Comparison of ENCODE assay signal across 8 mouse cellular contexts in the genomic region with DNA sequence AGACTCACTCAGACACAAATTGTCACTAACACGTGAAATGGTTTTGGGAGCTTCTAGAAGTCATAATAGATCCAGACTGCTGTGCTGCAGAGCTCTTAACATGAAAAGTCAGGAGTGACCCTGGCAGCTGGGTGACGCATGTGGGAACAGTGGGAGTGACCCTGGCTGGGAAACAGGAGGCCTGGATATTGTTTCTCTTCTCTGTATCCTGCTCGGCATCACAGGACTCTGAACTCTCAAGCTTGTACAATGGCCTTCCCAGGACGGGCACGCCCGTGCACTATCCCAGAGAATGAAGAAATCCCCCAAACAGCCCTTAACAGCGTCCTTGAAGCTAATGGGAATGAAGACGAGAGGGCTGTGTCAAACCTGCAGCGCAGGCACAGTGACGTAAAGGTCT. TPM values are rescaled to one million over a fixed set of nuclear protein-coding genes. Genes with fewer than 3 reads are reported as not detected.
A peak's percentile ranks its signal among the peaks of the same experiment; 100 is the strongest.
DNase-seq lines count a peak whose midpoint lies in the region; ATAC-seq and TF ChIP-seq lines count a peak whose summit lies in the region.

No protein-coding gene starts in this region.

- peaks cover 6% of the 10 kb centered on the region; the same call in 1 of the 2 replicates for H3K36me3 ChIP-seq in hindbrain, embryonic 10.5 days
- peaks cover 4% of the 10 kb centered on the region; the same call in 1 of the 2 replicates for H3K36me3 ChIP-seq in hindbrain, embryonic 13.5 days
- H3K36me3 ChIP-seq in myocyte (ENCODE audit: control insufficient read depth, insufficient read depth), result peaks cover 7% of the 10 kb centered on the region
- no peaks in the 10 kb centered on the region for H3K36me3 ChIP-seq in forebrain, embryonic 11.5 days (ENCODE audit: control insufficient read depth, insufficient read depth, low read length)

- H3K79me2 ChIP-seq in myocyte (ENCODE audit: control insufficient read depth, insufficient read depth), result peaks cover 96% of the 10 kb centered on the region

- H3ac ChIP-seq in myocyte (ENCODE audit: control insufficient read depth, insufficient read length), result no peak overlapping the region

- no peak for TF ChIP-seq POLR2A in myocyte (IDR thresholded peaks at IDR 0.05; ENCODE audit: insufficient read length, low read depth)

- H3K9ac ChIP-seq in hindbrain, embryonic 13.5 days, result no peak overlapping the region
- H3K9ac ChIP-seq in forebrain, embryonic 11.5 days (ENCODE audit: low read length), result no peak overlapping the region

- no peak for DNase-seq in hindbrain, embryonic 10.5 days (ENCODE audit: low spot score)
- DNase-seq in gastrocnemius, postnatal 25 days, result peak; percentile 59
- peak; percentile 65 for DNase-seq in kidney, postnatal 10 days
- DNase-seq in forebrain, embryonic 11.5 days (ENCODE audit: low spot score), result no peak

- no peaks in the 10 kb centered on the region for H3K27me3 ChIP-seq in hindbrain, embryonic 10.5 days (ENCODE audit: insufficient read depth, poor library complexity, severe bottlenecking)
- H3K27me3 ChIP-seq in hindbrain, embryonic 13.5 days, result no peaks in the 10 kb centered on the region
- no peaks in the 10 kb centered on the region for H3K27me3 ChIP-seq in myocyte (ENCODE audit: control insufficient read depth, insufficient read depth, insufficient read length)
- no peaks in the 10 kb centered on the region for H3K27me3 ChIP-seq in forebrain, embryonic 11.5 days (ENCODE audit: control insufficient read depth, insufficient read depth, low read length)

- H3K4me2 ChIP-seq in hindbrain, embryonic 13.5 days, result no peak overlapping the region
- peak overlapping the region; percentile 20 for H3K4me2 ChIP-seq in myocyte (ENCODE audit: low read depth)
- H3K4me2 ChIP-seq in forebrain, embryonic 11.5 days (ENCODE audit: low read depth, low read length, severe bottlenecking), result no peak overlapping the region

- H3K4me1 ChIP-seq in hindbrain, embryonic 10.5 days (replicated peaks), result peaks cover 6% of the 10 kb centered on the region; the same call in 1 of the 2 replicates
- H3K4me1 ChIP-seq in hindbrain, embryonic 13.5 days (replicated peaks), result no peaks in the 10 kb centered on the region
- H3K4me1 ChIP-seq in forebrain, embryonic 11.5 days (replicated peaks; ENCODE audit: control insufficient read depth, insufficient read depth, low read length), result no peaks in the 10 kb centered on the region

- ATAC-seq in hindbrain, embryonic 13.5 days (ENCODE audit: low FRiP score), result no peak
- no peak for ATAC-seq in CD4-positive, CD25-positive, alpha-beta regulatory T cell, adult 4 months
- ATAC-seq in megakaryocyte-erythroid progenitor cell, adult 5-6 weeks (replicated peaks; ENCODE audit: low FRiP score, low TSS enrichment, poor library complexity, severe bottlenecking), result no peak
- no peak for ATAC-seq in forebrain, embryonic 11.5 days (replicated peaks; ENCODE audit: low FRiP score)

- H3K9me3 ChIP-seq in hindbrain, embryonic 10.5 days, result no peaks in the 10 kb centered on the region
- no peaks in the 10 kb centered on the region for H3K9me3 ChIP-seq in hindbrain, embryonic 13.5 days
- H3K9me3 ChIP-seq in forebrain, embryonic 11.5 days (ENCODE audit: control insufficient read depth, low read length), result no peaks in the 10 kb centered on the region

- H3K4me3 ChIP-seq in hindbrain, embryonic 10.5 days, result no peak overlapping the region
- H3K4me3 ChIP-seq in hindbrain, embryonic 13.5 days, result no peak overlapping the region
- H3K4me3 ChIP-seq in myocyte, result no peak overlapping the region
- no peak overlapping the region for H3K4me3 ChIP-seq in forebrain, embryonic 11.5 days (ENCODE audit: low read depth, low read length)

- 0 out of 2 replicates have a peak overlapping the region, but pooled peaks have one; percentile 24 for H3K27ac ChIP-seq in hindbrain, embryonic 10.5 days
- no peak overlapping the region for H3K27ac ChIP-seq in hindbrain, embryonic 13.5 days
- no peak overlapping the region for H3K27ac ChIP-seq in forebrain, embryonic 11.5 days (ENCODE audit: low read depth, low read length)

- 76% methylated on average over 10 of the region's 10 CpGs for WGBS in hindbrain, embryonic 10.5 days
- WGBS in hindbrain, embryonic 13.5 days, result 66% methylated on average over 10 of the region's 10 CpGs
- 82% methylated on average over 10 of the region's 10 CpGs for WGBS in forebrain, embryonic 11.5 days

TF ChIP-seq in myocyte, 11 proteins besides CTCF, POLR2A, EP300 and RAD21:
- TF ChIP-seq MYOD1 (IDR thresholded peaks at IDR 0.05; ENCODE audit: control insufficient read depth in 1 of 3, insufficient read length in 2 of 3, low read depth in 2 of 3) (peak; percentile 41 to 64 (median 46)), USF1 (IDR thresholded peaks at IDR 0.05; ENCODE audit: low read depth) (no peak)
TF ChIP-seq in myocyte: peak in this region for 1.

RNA-seq across cellular contexts. Expression of gene Ranbp2, which starts 52.5 kb away (rescaled TPM):
- polyA plus RNA-seq in hindbrain, embryonic 10.5 days (2016; fragmentation: Nextera tagmentation; extraction: Ambion mirVana), result 17.7 and 27.6 TPM in 2 replicates
- 20.5 and 20.6 TPM in 2 replicates for polyA plus RNA-seq in hindbrain, embryonic 13.5 days (2015; fragmentation: Nextera tagmentation; extraction: Ambion mirVana)
- total RNA-seq in gastrocnemius, postnatal 25 days (2021), result 10 to 100 TPM; 39.5 to 40.1 TPM
- 7.8 TPM for polyA plus RNA-seq in myocyte (2012; fragmentation: generic; extraction: Trizol)
- polyA plus RNA-seq in CD4-positive, CD25-positive, alpha-beta regulatory T cell, adult 4 months (2017; shearing (Covaris generic)), result 10 to 100 TPM; 23.0 to 25.5 TPM
- total RNA-seq in megakaryocyte-erythroid progenitor cell, adult 5-6 weeks (2014; fragmentation: Nextera tagmentation), result 146 and 174 TPM in 2 replicates
- total RNA-seq in megakaryocyte-erythroid progenitor cell, adult 5-6 weeks (2017), result 291 and 342 TPM in 2 replicates
- 30.8 and 38.7 TPM in 2 replicates for polyA plus RNA-seq in forebrain, embryonic 11.5 days (2014; fragmentation: Nextera tagmentation; extraction: Ambion mirVana)

Comparison
In these comparisons a context has a peak if more than half of its experiments do, and no peak if none do; other contexts are left out.
1. DNase-seq: peak in gastrocnemius, postnatal 25 days (single experiment) and kidney, postnatal 10 days (single experiment); none in hindbrain, embryonic 10.5 days (single experiment) and forebrain, embryonic 11.5 days (single experiment).